Mouse (Mus musculus): Measurements from ENCODE around the gene Il33.

GRCm38 (mm10) chr19:29978847-29979246 lies 53.9 kb downstream of the Il33 start:
- peak; percentile 19; the same call in 1 of the 2 replicates for TF ChIP-seq CTCF (IDR thresholded peaks at IDR 0.05; ENCODE audit: low read depth)
- no peak for TF ChIP-seq EP300 (IDR thresholded peaks at IDR 0.05; ENCODE audit: low read depth)
